Mouse (Mus musculus): Measurements from ENCODE around the gene Was. TPM values are rescaled to one million over a fixed set of nuclear protein-coding genes. Genes with fewer than 3 reads are reported as not detected.
"Not testable (repeated sequence)": the region's sequence is repeated elsewhere in the genome, so short reads cannot be mapped to it uniquely, and the experiment has no call there.

Was gene
- polyA plus RNA-seq, 1 experiment: 450 TPM

- H3K4me1 ChIP-seq: peaks cover 37% of the 10 kb centered on the region
- TF ChIP-seq FLI1 (IDR thresholded peaks at IDR 0.05; ENCODE audit: low read length): no peak
- TF ChIP-seq GATA1 (IDR thresholded peaks at IDR 0.05; ENCODE audit: borderline replicate concordance, low read length): no peak
- no peaks in the 10 kb centered on the region for H3K9me3 ChIP-seq
- H3K4me3 ChIP-seq (replicated peaks): no peak overlapping the region
- H3K27me3 ChIP-seq (replicated peaks): no peaks in the 10 kb centered on the region
- peaks cover 70% of the 10 kb centered on the region for H3K36me3 ChIP-seq (replicated peaks; ENCODE audit: low read length)
Observed at GRCm38 (mm10) chrX:8084771-8085259, 5.5 kb downstream of the Was start.

GRCm38 (mm10) chrX:8075104-8075503 is 15.2 kb downstream of the Was start:
- H3K9me3 ChIP-seq: peaks cover 4% of the 10 kb centered on the region; the same call in 1 of the 2 replicates
- H3K4me3 ChIP-seq (replicated peaks): peak overlapping the region; percentile 93
- peaks cover 23% of the 10 kb centered on the region for H3K36me3 ChIP-seq (replicated peaks; ENCODE audit: low read length)
- H3K27me3 ChIP-seq (replicated peaks): no peaks in the 10 kb centered on the region
- TF ChIP-seq GATA1 (IDR thresholded peaks at IDR 0.05; ENCODE audit: borderline replicate concordance, low read length): no peak
- no peak for TF ChIP-seq FLI1 (IDR thresholded peaks at IDR 0.05; ENCODE audit: low read length)
- peaks cover 17% of the 10 kb centered on the region for H3K4me1 ChIP-seq

DNA sequence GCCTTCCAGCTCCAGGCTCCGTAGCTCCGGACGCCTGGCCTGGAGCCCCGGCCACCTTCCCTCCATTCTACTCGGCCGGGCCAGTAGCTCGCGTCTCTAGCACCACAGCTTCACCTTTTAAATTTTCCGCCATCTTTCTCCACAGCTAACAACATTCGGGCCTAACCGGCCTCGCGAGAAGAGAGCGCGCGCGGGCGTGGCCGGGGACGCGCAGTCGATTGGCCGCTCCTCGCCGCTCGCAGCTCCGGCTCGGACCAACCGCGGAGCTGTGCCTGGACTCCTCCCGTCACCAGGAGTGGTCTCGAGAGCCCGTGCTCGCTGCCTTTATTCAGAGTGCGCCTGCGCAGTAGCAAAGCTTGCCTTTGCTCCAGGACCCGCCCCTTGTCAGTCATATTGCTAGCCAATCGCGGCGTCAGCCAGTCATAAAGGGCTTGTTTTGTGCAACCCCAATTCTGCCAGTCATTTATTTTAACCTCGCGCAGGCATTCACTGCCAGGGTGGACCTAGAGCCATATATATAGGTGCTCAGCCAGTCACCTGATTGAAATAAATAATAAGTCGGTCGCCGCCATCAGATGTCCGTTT is 15.8 kb downstream of the Was start, which contains the start of gene Suv39h1:
Suv39h1 (minus strand) TSS at position 331 of the 585 bp plus-strand sequence.
- H3K9me3 ChIP-seq: peaks cover 4% of the 10 kb centered on the region; the same call in 1 of the 2 replicates
- no peak for TF ChIP-seq FLI1 (IDR thresholded peaks at IDR 0.05; ENCODE audit: low read length)
- no peak for TF ChIP-seq GATA1 (IDR thresholded peaks at IDR 0.05; ENCODE audit: borderline replicate concordance, low read length)
- peak within 1 kb of the TSS; percentile 93 for H3K4me3 ChIP-seq (replicated peaks)
- H3K27me3 ChIP-seq (replicated peaks): no peaks in the 10 kb centered on the region
- H3K4me1 ChIP-seq: peaks cover 17% of the 10 kb centered on the region
- peaks cover 26% of the 10 kb centered on the region for H3K36me3 ChIP-seq (replicated peaks; ENCODE audit: low read length)

DNA sequence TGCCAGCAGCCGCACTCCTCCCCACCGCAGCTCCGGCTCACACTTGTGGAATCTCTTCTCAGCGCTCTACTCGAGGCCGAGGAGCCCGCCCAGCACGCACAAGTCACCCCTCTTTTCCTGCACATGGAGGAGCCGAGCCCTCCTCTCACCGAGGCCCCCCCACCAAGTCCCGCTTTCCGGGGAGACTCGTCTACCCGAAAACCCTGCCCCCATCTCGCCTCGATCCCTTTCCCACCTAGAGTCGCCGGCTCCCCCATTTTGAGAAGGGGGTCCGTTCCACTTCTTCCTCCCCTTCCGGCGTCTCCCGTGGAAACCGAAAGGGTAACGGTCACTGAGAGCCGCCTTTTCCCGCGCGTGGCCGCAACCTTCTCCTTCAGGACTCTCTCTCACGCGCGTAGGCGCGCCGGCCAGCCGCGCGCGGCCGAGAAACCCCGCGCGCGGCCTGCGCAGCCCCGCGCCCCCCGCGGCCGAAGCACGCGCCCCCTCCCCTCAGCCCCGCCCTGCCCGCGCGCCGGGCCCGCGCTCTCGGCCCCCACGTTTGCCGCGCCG is 16.3 kb downstream of the Was start:
- Histone ChIP-seq H3K36me3 (replicated peaks; ENCODE audit: low read length) (peaks cover 32% of the 10 kb centered on the region), H3K4me1 (peaks cover 17% of the 10 kb centered on the region), H3K9me3 (peaks cover 4% of the 10 kb centered on the region; the same call in 1 of the 2 replicates), H3K27me3 (replicated peaks) (no peaks in the 10 kb centered on the region), H3K4me3 (replicated peaks) (peak overlapping the region; percentile 93)
- TF ChIP-seq GATA1 (IDR thresholded peaks at IDR 0.05; ENCODE audit: borderline replicate concordance, low read length): no peak

DNA sequence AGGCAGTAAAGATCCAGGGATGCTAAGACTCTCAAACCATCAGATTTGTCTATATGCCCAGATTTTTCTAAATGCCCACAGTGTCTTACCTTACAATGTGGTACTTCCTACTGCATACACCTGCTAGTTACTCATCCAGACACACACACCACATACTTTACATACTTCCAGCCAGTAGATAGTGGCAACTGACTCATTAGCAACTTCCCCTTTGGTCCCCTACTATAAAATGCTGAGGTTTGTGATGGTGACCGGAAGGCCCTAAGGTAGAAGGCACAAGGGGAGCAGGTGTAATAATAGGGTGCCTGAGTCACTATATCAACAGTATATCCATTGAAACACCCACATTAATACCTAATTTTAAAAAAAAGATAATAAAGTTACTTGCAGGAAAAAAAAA is 21.1 kb downstream of the Was start:
- H3K4me3 ChIP-seq (replicated peaks): no peak overlapping the region
- no peaks in the 10 kb centered on the region for H3K27me3 ChIP-seq (replicated peaks)
- peaks cover 78% of the 10 kb centered on the region for H3K36me3 ChIP-seq (replicated peaks; ENCODE audit: low read length)
- H3K9me3 ChIP-seq: no peaks in the 10 kb centered on the region
- peaks cover 11% of the 10 kb centered on the region; the same call in 1 of the 2 replicates for H3K4me1 ChIP-seq
- TF ChIP-seq GATA1 (IDR thresholded peaks at IDR 0.05; ENCODE audit: borderline replicate concordance, low read length) (no peak), FLI1 (IDR thresholded peaks at IDR 0.05; ENCODE audit: low read length) (no peak)

GRCm38 (mm10) chrX:8051044-8051781 is 39.1 kb downstream of the Was start:
- H3K36me3 ChIP-seq (replicated peaks; ENCODE audit: low read length); H3K4me3 ChIP-seq (replicated peaks); H3K4me1 ChIP-seq; H3K9me3 ChIP-seq: not testable (repeated sequence)
- H3K27me3 ChIP-seq (replicated peaks): peaks cover 14% of the 10 kb centered on the region

- Histone ChIP-seq H3K4me1 (no peaks in the 10 kb centered on the region), H3K4me3 (replicated peaks) (no peak overlapping the region), H3K9me3 (no peaks in the 10 kb centered on the region), H3K27me3 (replicated peaks) (peaks cover 11% of the 10 kb centered on the region), H3K36me3 (replicated peaks; ENCODE audit: low read length) (no peaks in the 10 kb centered on the region)
- TF ChIP-seq FLI1 (IDR thresholded peaks at IDR 0.05; ENCODE audit: low read length) (no peak), GATA1 (IDR thresholded peaks at IDR 0.05; ENCODE audit: borderline replicate concordance, low read length) (no peak)
Observed at GRCm38 (mm10) chrX:8033009-8033408, 57.3 kb downstream of the Was start.

Other genes starting within 250 kb of the Was start
- gene Otud5, start 249.1 kb downstream of the Was start, polyA plus RNA-seq (2012; ENCODE audit: insufficient read depth, low replicate concordance): 89.2 and 180 TPM in 2 replicates
- gene Pim2, start 212.2 kb downstream of the Was start, polyA plus RNA-seq (2012; ENCODE audit: insufficient read depth, low replicate concordance): 177 and 348 TPM in 2 replicates
- gene Slc35a2, start 206.5 kb downstream of the Was start, polyA plus RNA-seq (2012; ENCODE audit: insufficient read depth, low replicate concordance): 99.5 and 147 TPM in 2 replicates
- 135 and 223 TPM in 2 replicates for gene Pqbp1, start 191.2 kb downstream of the Was start, polyA plus RNA-seq (2012; ENCODE audit: insufficient read depth, low replicate concordance)
- gene Timm17b, start 191.1 kb downstream of the Was start, polyA plus RNA-seq (2012; ENCODE audit: insufficient read depth, low replicate concordance): 139 and 161 TPM in 2 replicates
- gene Gm10491, start 182.7 kb downstream of the Was start, polyA plus RNA-seq (2012; ENCODE audit: insufficient read depth, low replicate concordance): not detected in 2 replicates
- not detected in 2 replicates for gene Gm10490, start 181.0 kb downstream of the Was start, polyA plus RNA-seq (2012; ENCODE audit: insufficient read depth, low replicate concordance)
- 1.4 and 3.8 TPM in 2 replicates for gene Pcsk1n, start 170.7 kb downstream of the Was start, polyA plus RNA-seq (2012; ENCODE audit: insufficient read depth, low replicate concordance)
- gene Eras, start 161.9 kb downstream of the Was start, polyA plus RNA-seq (2012; ENCODE audit: insufficient read depth, low replicate concordance): not detected in 2 replicates
- gene Hdac6, start 142.6 kb downstream of the Was start, polyA plus RNA-seq (2012; ENCODE audit: insufficient read depth, low replicate concordance): 0.96 and 16.9 TPM in 2 replicates
- gene Gata1, start 112.4 kb downstream of the Was start, polyA plus RNA-seq (2012; ENCODE audit: insufficient read depth, low replicate concordance): 227 and 1,046 TPM in 2 replicates
- 0.94 TPM in 1 of 2 replicates, not detected in the other for gene Glod5, start 72.0 kb downstream of the Was start, polyA plus RNA-seq (2012; ENCODE audit: insufficient read depth, low replicate concordance)
- gene Suv39h1, start 15.7 kb downstream of the Was start, polyA plus RNA-seq (2012; ENCODE audit: insufficient read depth, low replicate concordance): 0.99 and 3.9 TPM in 2 replicates
- gene Wdr13, start 42.4 kb upstream of the Was start, polyA plus RNA-seq (2012; ENCODE audit: insufficient read depth, low replicate concordance): 23.4 and 38.2 TPM in 2 replicates
- gene Rbm3, start 55.4 kb upstream of the Was start, polyA plus RNA-seq (2012; ENCODE audit: insufficient read depth, low replicate concordance): 3.2 and 96.3 TPM in 2 replicates
- gene Tbc1d25, start 85.7 kb upstream of the Was start, polyA plus RNA-seq (2012; ENCODE audit: insufficient read depth, low replicate concordance): 1.7 and 3.1 TPM in 2 replicates
- 3.7 and 5.7 TPM in 2 replicates for gene Ebp, start 103.0 kb upstream of the Was start, polyA plus RNA-seq (2012; ENCODE audit: insufficient read depth, low replicate concordance)
- gene Porcn, start 116.0 kb upstream of the Was start, polyA plus RNA-seq (2012; ENCODE audit: insufficient read depth, low replicate concordance): 2.0 and 4.0 TPM in 2 replicates
- 4.6 and 23.7 TPM in 2 replicates for gene Ftsj1, start 161.9 kb upstream of the Was start, polyA plus RNA-seq (2012; ENCODE audit: insufficient read depth, low replicate concordance)
- gene Slc38a5, start 180.6 kb upstream of the Was start, polyA plus RNA-seq (2012; ENCODE audit: insufficient read depth, low replicate concordance): 0.06 TPM in 1 of 2 replicates, not detected in the other
- not detected in 2 replicates for gene Ssxb10, start 236.9 kb upstream of the Was start, polyA plus RNA-seq (2012; ENCODE audit: insufficient read depth, low replicate concordance)